Mouse (Mus musculus): ENCODE data around the gene Snrk. TPM values are rescaled to one million over a fixed set of nuclear protein-coding genes. Genes with fewer than 3 reads are reported as not detected.

Gene Snrk
- polyA plus RNA-seq, 1 experiment from 2014 or later: 30.6 TPM

DNA sequence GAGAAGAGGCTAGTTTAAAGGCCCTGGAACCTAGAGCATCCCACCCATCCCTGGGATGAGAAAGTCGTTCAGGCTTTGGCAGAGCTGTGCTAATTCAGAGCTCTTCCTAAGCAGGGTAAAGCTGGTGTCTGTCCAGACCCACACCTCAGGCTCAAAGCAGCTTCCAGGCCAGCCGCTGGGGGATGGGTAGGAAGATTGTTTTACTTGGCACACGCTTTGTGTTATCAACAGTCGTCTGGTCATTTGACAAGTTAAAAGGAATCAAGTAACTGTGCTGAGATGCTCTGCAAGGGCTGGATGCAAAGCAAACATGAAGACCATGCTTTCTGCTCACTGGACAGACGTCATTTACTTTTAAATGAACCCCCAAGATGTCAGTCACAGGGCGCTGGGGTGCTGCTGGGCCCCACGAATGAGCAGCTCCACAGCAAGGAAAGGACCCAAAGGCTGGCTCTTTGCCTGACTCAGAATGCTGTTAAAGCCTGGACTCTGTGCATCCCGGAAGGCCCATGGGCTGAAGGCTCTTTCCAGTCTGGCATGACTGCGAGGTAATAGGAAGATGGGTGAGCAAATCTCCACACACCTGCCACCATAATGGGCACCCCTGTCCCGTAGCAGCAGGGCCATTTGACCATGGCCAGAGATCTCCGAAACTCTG, 88.6 kb downstream of the Snrk start:
- Histone ChIP-seq H3K4me2 (ENCODE audit: low read depth) (no peak overlapping the region), H3K9me3 (ENCODE audit: control insufficient read depth, low read length) (no peaks in the 10 kb centered on the region), H3K9ac (ENCODE audit: low read length) (no peak overlapping the region), H3K27me3 (ENCODE audit: control insufficient read depth, insufficient read depth, low read length) (no peaks in the 10 kb centered on the region), H3K4me1 (ENCODE audit: control insufficient read depth, insufficient read depth, low read length) (no peaks in the 10 kb centered on the region), H3K27ac (ENCODE audit: low read depth, low read length) (no peak overlapping the region), H3K4me3 (ENCODE audit: low read depth, low read length) (no peak overlapping the region), H3K36me3 (ENCODE audit: control insufficient read depth, insufficient read depth, low read length) (no peaks in the 10 kb centered on the region)
- no peak for DNase-seq (ENCODE audit: low spot score)
- 69% methylated on average over 11 of the region's 11 CpGs for WGBS
- no peak for ATAC-seq (ENCODE audit: insufficient read depth, low FRiP score, low TSS enrichment)

DNA sequence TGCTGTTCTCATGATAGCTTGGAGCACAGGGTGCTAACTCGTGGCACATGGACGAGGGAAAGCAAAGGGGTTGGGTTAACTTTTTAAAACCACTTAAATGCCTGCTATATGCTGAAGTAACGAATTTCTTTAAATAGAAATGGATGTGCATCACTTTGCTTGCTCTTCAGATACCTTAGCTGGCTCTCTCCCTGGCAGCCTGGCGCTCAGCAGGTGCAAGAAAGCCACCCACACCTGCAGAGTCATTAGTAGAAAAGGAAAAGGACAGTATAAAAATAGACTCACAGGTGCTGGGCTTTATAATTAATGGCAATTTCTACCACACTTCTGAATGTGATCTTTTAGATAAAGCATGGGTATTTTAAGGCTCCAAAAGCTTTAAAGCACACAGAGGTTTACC, 91.2 kb downstream of the Snrk start:
- Histone ChIP-seq H3K9me3 (ENCODE audit: control insufficient read depth, low read length) (no peaks in the 10 kb centered on the region), H3K27me3 (ENCODE audit: control insufficient read depth, insufficient read depth, low read length) (no peaks in the 10 kb centered on the region), H3K27ac (ENCODE audit: low read depth, low read length) (no peak overlapping the region), H3K4me3 (ENCODE audit: low read depth, low read length) (no peak overlapping the region), H3K4me2 (ENCODE audit: low read depth) (no peak overlapping the region), H3K9ac (ENCODE audit: low read length) (no peak overlapping the region), H3K4me1 (ENCODE audit: control insufficient read depth, insufficient read depth, low read length) (no peaks in the 10 kb centered on the region), H3K36me3 (ENCODE audit: control insufficient read depth, insufficient read depth, low read length) (no peaks in the 10 kb centered on the region)
- DNase-seq (ENCODE audit: low spot score): no peak
- no peak for ATAC-seq (ENCODE audit: insufficient read depth, low FRiP score, low TSS enrichment)
- WGBS: 72% methylated on average over 4 of the region's 4 CpGs

DNA sequence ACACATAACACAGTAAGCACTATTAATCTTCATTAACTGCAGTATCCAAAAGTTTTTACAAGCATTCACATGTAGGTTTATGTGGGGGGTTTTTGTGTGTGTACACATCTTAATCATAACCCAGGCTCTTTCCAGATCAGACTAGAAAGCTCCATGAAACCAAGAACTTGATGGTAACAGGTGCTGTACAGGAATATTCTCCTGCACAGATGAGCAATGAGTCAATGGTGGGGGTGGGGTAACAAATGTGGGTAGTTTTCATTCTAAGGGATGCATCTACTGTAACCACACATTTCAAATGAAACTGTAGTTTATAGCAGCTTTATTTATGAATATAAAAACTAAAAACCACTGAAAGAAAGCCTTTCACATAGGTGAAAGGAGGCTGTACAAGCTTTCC, 98.1 kb downstream of the Snrk start:
- no peak for DNase-seq (ENCODE audit: low spot score)
- Histone ChIP-seq H3K4me1 (ENCODE audit: control insufficient read depth, insufficient read depth, low read length) (no peaks in the 10 kb centered on the region), H3K27ac (ENCODE audit: low read depth, low read length) (no peak overlapping the region), H3K9me3 (ENCODE audit: control insufficient read depth, low read length) (no peaks in the 10 kb centered on the region), H3K9ac (ENCODE audit: low read length) (no peak overlapping the region), H3K36me3 (ENCODE audit: control insufficient read depth, insufficient read depth, low read length) (no peaks in the 10 kb centered on the region), H3K27me3 (ENCODE audit: control insufficient read depth, insufficient read depth, low read length) (no peaks in the 10 kb centered on the region), H3K4me2 (ENCODE audit: low read depth) (no peak overlapping the region), H3K4me3 (ENCODE audit: low read depth, low read length) (no peak overlapping the region)
- no peak for ATAC-seq (ENCODE audit: insufficient read depth, low FRiP score, low TSS enrichment)

DNA sequence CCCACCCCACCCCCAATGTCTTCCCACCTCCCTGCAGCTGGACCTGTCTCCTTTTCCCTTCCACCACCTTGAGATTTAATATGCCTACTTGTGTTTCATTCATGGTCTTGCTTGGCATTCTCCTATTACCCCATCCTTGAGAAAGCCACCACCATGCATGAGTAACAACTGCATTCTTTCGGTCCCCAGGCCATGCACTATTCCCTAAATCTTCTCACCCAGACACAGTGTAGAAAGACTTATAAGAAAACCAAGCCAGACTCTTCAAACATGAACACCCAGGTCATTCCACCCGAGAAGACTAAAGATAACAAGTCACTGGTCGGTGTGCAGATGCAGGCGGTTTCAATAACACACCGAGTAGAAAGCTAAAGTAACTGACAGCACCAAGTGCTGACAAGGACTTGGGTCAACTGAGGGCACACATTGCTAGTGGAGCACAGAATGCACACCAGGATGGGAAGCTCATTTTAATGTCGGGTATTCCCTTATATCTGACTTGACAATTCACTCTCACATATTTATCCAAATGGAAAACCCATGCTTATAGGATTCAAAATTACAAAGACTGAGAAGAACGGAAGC, 100.0 kb downstream of the Snrk start:
- Histone ChIP-seq H3K9ac (ENCODE audit: low read length) (no peak overlapping the region), H3K36me3 (ENCODE audit: control insufficient read depth, insufficient read depth, low read length) (no peaks in the 10 kb centered on the region), H3K9me3 (ENCODE audit: control insufficient read depth, low read length) (no peaks in the 10 kb centered on the region), H3K27ac (ENCODE audit: low read depth, low read length) (no peak overlapping the region), H3K27me3 (ENCODE audit: control insufficient read depth, insufficient read depth, low read length) (no peaks in the 10 kb centered on the region), H3K4me1 (ENCODE audit: control insufficient read depth, insufficient read depth, low read length) (no peaks in the 10 kb centered on the region), H3K4me2 (ENCODE audit: low read depth) (no peak overlapping the region), H3K4me3 (ENCODE audit: low read depth, low read length) (no peak overlapping the region)
- 76% methylated on average over 7 of the region's 7 CpGs for WGBS
- ATAC-seq (ENCODE audit: insufficient read depth, low FRiP score, low TSS enrichment): no peak
- DNase-seq (ENCODE audit: low spot score): no peak

Other genes with a start within 250 kb of the Snrk start
- 0.58 and 1.1 TPM in 2 replicates for gene Ackr2, start 218.9 kb upstream of the Snrk start, polyA plus RNA-seq (2014; fragmentation: Nextera tagmentation; extraction: Ambion mirVana)
- gene Cyp8b1, start 201.0 kb upstream of the Snrk start, polyA plus RNA-seq (2014; fragmentation: Nextera tagmentation; extraction: Ambion mirVana): not detected in 2 replicates
- 0.66 and 0.81 TPM in 2 replicates for gene Fam198a, start 166.3 kb upstream of the Snrk start, polyA plus RNA-seq (2014; fragmentation: Nextera tagmentation; extraction: Ambion mirVana)
- 12.2 and 13.3 TPM in 2 replicates for gene Pomgnt2, start 120.2 kb upstream of the Snrk start, polyA plus RNA-seq (2014; fragmentation: Nextera tagmentation; extraction: Ambion mirVana)
- gene Ano10, start 177.2 kb downstream of the Snrk start, polyA plus RNA-seq (2014; fragmentation: Nextera tagmentation; extraction: Ambion mirVana): 52.7 and 55.4 TPM in 2 replicates
- 19.8 and 24.1 TPM in 2 replicates for gene Abhd5, start 234.3 kb downstream of the Snrk start, polyA plus RNA-seq (2014; fragmentation: Nextera tagmentation; extraction: Ambion mirVana)

All from neural tube, embryonic 11.5 days (tissue).